Mouse (Mus musculus) forebrain, embryonic 16.5 days (tissue): Measurements from ENCODE around the gene Zfp949. TPM values are rescaled to one million over a fixed set of nuclear protein-coding genes. Genes with fewer than 3 reads are reported as not detected.

Experiments used
- ATAC-seq: fragments of 200-750 bp; cut with Nextera tagmentation; 2 replicates; pipeline ENCODE4 v1.8.0; 2017; ENCODE audit warnings: mild to moderate bottlenecking, moderate library complexity
- H3K27ac ChIP-seq: fragments of 300-500 bp; sonication (generic); 2 replicates; pipeline ENCODE4 v1.5.1; 2014; ENCODE audit warnings: low read length, control low read depth
- H3K27me3 ChIP-seq: fragments of 300-500 bp; sonication (generic); replicated peaks from 2 replicates; pipeline ENCODE4 v1.6.1; 2014; ENCODE audit warnings: low read length; ENCODE audit not compliant: control insufficient read depth, insufficient read depth
- H3K36me3 ChIP-seq: fragments of 300-500 bp; sonication (generic); 2 replicates; pipeline ENCODE4 v1.6.1; 2014; ENCODE audit not compliant: control insufficient read depth, insufficient read depth
- H3K4me1 ChIP-seq: fragments of 300-500 bp; sonication (generic); replicated peaks from 2 replicates; pipeline ENCODE4 v1.6.1; 2014; ENCODE audit warnings: low read length; ENCODE audit not compliant: control insufficient read depth, insufficient read depth
- H3K4me2 ChIP-seq: fragments of 300-500 bp; sonication (generic); 2 replicates; pipeline ENCODE4 v1.6.1; 2014; ENCODE audit warnings: mild to moderate bottlenecking, low read length, control low read depth
- H3K4me3 ChIP-seq: fragments of 300-500 bp; sonication (generic); replicated peaks from 2 replicates; pipeline ENCODE4 v1.5.1; 2014; ENCODE audit warnings: mild to moderate bottlenecking, low read length, control low read depth
- H3K9ac ChIP-seq: fragments of 300-500 bp; sonication (generic); replicated peaks from 2 replicates; pipeline ENCODE4 v1.6.1; 2014; ENCODE audit warnings: low read depth, low read length, control low read depth
- H3K9me3 ChIP-seq: fragments of 300-500 bp; sonication (generic); 2 replicates; pipeline ENCODE4 v1.6.1; 2016; ENCODE audit warnings: low read length; ENCODE audit not compliant: control insufficient read depth
- WGBS: fragments of 180-500 bp; shearing (Covaris S2); extraction: QIAGEN DNeasy Blood & Tissue Kit; methylation state at CpG from one replicate; pipeline ENCODE4 v1.1.7; 2014; 5-methylcytosine and 5-hydroxymethylcytosine counted together
- polyA plus RNA-seq: library from polyadenylated mRNA; unstranded; fragments of >200 nt; fragmentation: Nextera tagmentation; extraction: Ambion mirVana; gene quantifications from 2 replicates; pipeline ENCODE4 v1.2.1, GENCODE M21; 2015

The Zfp949 gene
- polyA plus RNA-seq, 1 experiment from 2014 or later: 16.8 TPM

GRCm38 (mm10) chr9:88521961-88522568 is 25.8 kb upstream of the Zfp949 start:
- WGBS: under 1% methylated on average over 10 of the region's 10 CpGs
- H3K27ac ChIP-seq: peak overlapping the region; percentile 98
- H3K9me3 ChIP-seq: no peaks in the 10 kb centered on the region
- H3K4me2 ChIP-seq: peak overlapping the region; percentile 72
- H3K4me1 ChIP-seq: peaks cover 22% of the 10 kb centered on the region
- peak overlapping the region; percentile 94 for H3K4me3 ChIP-seq
- no peaks in the 10 kb centered on the region for H3K27me3 ChIP-seq
- ATAC-seq: peak; percentile 2; the same call in 1 of the 2 replicates
- no peaks in the 10 kb centered on the region; the same call in 1 of the 2 replicates for H3K36me3 ChIP-seq
- peak overlapping the region; percentile 97 for H3K9ac ChIP-seq

- peak; percentile 88 for ATAC-seq
- H3K4me2 ChIP-seq: peak overlapping the region; percentile 88
- peak overlapping the region; percentile 97 for H3K9ac ChIP-seq
- no peaks in the 10 kb centered on the region for H3K9me3 ChIP-seq
- H3K27ac ChIP-seq: peak overlapping the region; percentile 98
- H3K36me3 ChIP-seq: no peaks in the 10 kb centered on the region; the same call in 1 of the 2 replicates
- peaks cover 22% of the 10 kb centered on the region for H3K4me1 ChIP-seq
- under 1% methylated on average over 69 of the region's 69 CpGs for WGBS
- no peaks in the 10 kb centered on the region for H3K27me3 ChIP-seq
- H3K4me3 ChIP-seq: peak overlapping the region; percentile 94
Measured at GRCm38 (mm10) chr9:88522569-88523334, 25.1 kb upstream of the Zfp949 start.

GRCm38 (mm10) chr9:88523335-88523668 is 24.5 kb upstream of the Zfp949 start:
- Histone ChIP-seq H3K4me1 (peaks cover 22% of the 10 kb centered on the region), H3K9ac (peak overlapping the region; percentile 70), H3K27ac (peak overlapping the region; percentile 98), H3K4me2 (peak overlapping the region; percentile 88), H3K27me3 (no peaks in the 10 kb centered on the region), H3K4me3 (peak overlapping the region; percentile 94), H3K9me3 (no peaks in the 10 kb centered on the region), H3K36me3 (no peaks in the 10 kb centered on the region; the same call in 1 of the 2 replicates)
- ATAC-seq: no peak
- WGBS: 2% methylated on average over 16 of the region's 16 CpGs

GRCm38 (mm10) chr9:88524367-88524766 is 23.5 kb upstream of the Zfp949 start:
- no peak overlapping the region for H3K4me3 ChIP-seq
- no peak overlapping the region for H3K4me2 ChIP-seq
- peaks cover 19% of the 10 kb centered on the region for H3K4me1 ChIP-seq
- H3K36me3 ChIP-seq: no peaks in the 10 kb centered on the region; the same call in 1 of the 2 replicates
- no peak overlapping the region for H3K9ac ChIP-seq
- H3K9me3 ChIP-seq: no peaks in the 10 kb centered on the region
- WGBS: 94% methylated on average over 2 of the region's 2 CpGs
- no peak for ATAC-seq
- H3K27ac ChIP-seq: no peak overlapping the region
- H3K27me3 ChIP-seq: no peaks in the 10 kb centered on the region

GRCm38 (mm10) chr9:88524796-88525195 is 23.0 kb upstream of the Zfp949 start:
- H3K27me3 ChIP-seq: no peaks in the 10 kb centered on the region
- ATAC-seq: no peak

GRCm38 (mm10) chr9:88525341-88525740 is 22.5 kb upstream of the Zfp949 start:
- WGBS: 93% methylated on average over 6 of the region's 6 CpGs
- peaks cover 11% of the 10 kb centered on the region for H3K4me1 ChIP-seq
- no peak overlapping the region for H3K9ac ChIP-seq
- H3K4me3 ChIP-seq: no peak overlapping the region
- no peaks in the 10 kb centered on the region; the same call in 1 of the 2 replicates for H3K36me3 ChIP-seq
- no peak for ATAC-seq
- no peaks in the 10 kb centered on the region for H3K9me3 ChIP-seq
- H3K4me2 ChIP-seq: no peak overlapping the region
- H3K27ac ChIP-seq: no peak overlapping the region
- H3K27me3 ChIP-seq: no peaks in the 10 kb centered on the region

More at GRCm38 (mm10) chr9:88524796-88525195, 23.0 kb upstream of the Zfp949 start:
- no peak overlapping the region for H3K27ac ChIP-seq
- no peak overlapping the region for H3K4me3 ChIP-seq
- H3K9me3 ChIP-seq: no peaks in the 10 kb centered on the region
- no peaks in the 10 kb centered on the region; the same call in 1 of the 2 replicates for H3K36me3 ChIP-seq
- WGBS: 85% methylated on average over 3 of the region's 3 CpGs
- H3K9ac ChIP-seq: no peak overlapping the region
- H3K4me2 ChIP-seq: no peak overlapping the region
- peaks cover 16% of the 10 kb centered on the region for H3K4me1 ChIP-seq

- H3K4me3 ChIP-seq: no peak overlapping the region
- no peak for ATAC-seq
- H3K36me3 ChIP-seq: no peaks in the 10 kb centered on the region
- peaks cover 3% of the 10 kb centered on the region for H3K4me1 ChIP-seq
- H3K4me2 ChIP-seq: no peak overlapping the region
- no peak overlapping the region for H3K9ac ChIP-seq
- no peaks in the 10 kb centered on the region for H3K9me3 ChIP-seq
- WGBS: 79% methylated on average over 4 of the region's 4 CpGs
- no peak overlapping the region for H3K27ac ChIP-seq
- H3K27me3 ChIP-seq: no peaks in the 10 kb centered on the region
Measured at GRCm38 (mm10) chr9:88527956-88528355, 19.9 kb upstream of the Zfp949 start.

GRCm38 (mm10) chr9:88528736-88529135 is 19.1 kb upstream of the Zfp949 start:
- no peak for ATAC-seq
- Histone ChIP-seq H3K36me3 (no peaks in the 10 kb centered on the region), H3K27ac (no peak overlapping the region), H3K4me1 (no peaks in the 10 kb centered on the region; the same call in 1 of the 2 replicates), H3K9ac (no peak overlapping the region), H3K4me3 (no peak overlapping the region), H3K27me3 (no peaks in the 10 kb centered on the region), H3K4me2 (no peak overlapping the region), H3K9me3 (no peaks in the 10 kb centered on the region)
- 76% methylated on average over 5 of the region's 5 CpGs for WGBS

- no peak overlapping the region for H3K4me2 ChIP-seq
- H3K27ac ChIP-seq: no peak overlapping the region
- no peak overlapping the region for H3K4me3 ChIP-seq
- WGBS: 90% methylated on average over 3 of the region's 3 CpGs
- H3K9ac ChIP-seq: no peak overlapping the region
- no peaks in the 10 kb centered on the region for H3K9me3 ChIP-seq
- ATAC-seq: no peak
- H3K27me3 ChIP-seq: no peaks in the 10 kb centered on the region
- H3K36me3 ChIP-seq: no peaks in the 10 kb centered on the region
- H3K4me1 ChIP-seq: no peaks in the 10 kb centered on the region
Measured at GRCm38 (mm10) chr9:88529571-88529970, 18.2 kb upstream of the Zfp949 start.
